Mouse (Mus musculus) hindbrain, embryonic 13.5 days (tissue): ENCODE results near the gene Camta1. TPM values are rescaled to one million over a fixed set of nuclear protein-coding genes. Genes with fewer than 3 reads are reported as not detected.
A peak's percentile ranks its signal among the peaks of the same experiment; 100 is the strongest.

Experiments used
- ATAC-seq: fragments of 200-750 bp; cut with Nextera tagmentation; 2 replicates; pipeline ENCODE4 v1.8.0; 2017; ENCODE audit warnings: moderate TSS enrichment; ENCODE audit not compliant: low FRiP score
- H3K27ac ChIP-seq: fragments of 300-500 bp; sonication (generic); 2 replicates; pipeline ENCODE4 v1.5.1; 2015; ENCODE audit warnings: inconsistent platforms, mild to moderate bottlenecking, moderate library complexity
- H3K27me3 ChIP-seq: fragments of 300-500 bp; sonication (generic); 2 replicates; pipeline ENCODE4 v1.6.1; 2015; ENCODE audit warnings: mild to moderate bottlenecking, inconsistent platforms
- H3K36me3 ChIP-seq: fragments of 300-500 bp; sonication (generic); 2 replicates; pipeline ENCODE4 v1.6.1; 2015; ENCODE audit warnings: mild to moderate bottlenecking, inconsistent platforms
- H3K4me1 ChIP-seq: fragments of 300-500 bp; sonication (generic); replicated peaks from 2 replicates; pipeline ENCODE4 v1.6.1; 2015; ENCODE audit warnings: inconsistent platforms
- H3K4me2 ChIP-seq: fragments of 300-500 bp; sonication (generic); 2 replicates; pipeline ENCODE4 v1.6.1; 2015; ENCODE audit warnings: inconsistent platforms, mild to moderate bottlenecking, moderate library complexity
- H3K4me3 ChIP-seq: fragments of 300-500 bp; sonication (generic); 2 replicates; pipeline ENCODE4 v1.5.1; 2015; ENCODE audit warnings: mild to moderate bottlenecking, inconsistent platforms
- H3K9ac ChIP-seq: fragments of 300-500 bp; sonication (generic); 2 replicates; pipeline ENCODE4 v1.6.1; 2015; ENCODE audit warnings: mild to moderate bottlenecking, inconsistent platforms
- H3K9me3 ChIP-seq: fragments of 300-500 bp; sonication (generic); 2 replicates; pipeline ENCODE4 v1.6.1; 2016; ENCODE audit warnings: inconsistent platforms
- WGBS: fragments of 180-500 bp; shearing (Covaris S2); methylation state at CpG from one replicate; pipeline ENCODE4 v1.1.7; 2015; 5-methylcytosine and 5-hydroxymethylcytosine counted together
- polyA plus RNA-seq: library from polyadenylated mRNA; unstranded; fragments of >200 nt; fragmentation: Nextera tagmentation; extraction: Ambion mirVana; gene quantifications from 2 replicates; pipeline ENCODE4 v1.2.1, GENCODE M21; 2015

Gene Camta1
- polyA plus RNA-seq, 1 experiment from 2014 or later: 159 TPM

DNA sequence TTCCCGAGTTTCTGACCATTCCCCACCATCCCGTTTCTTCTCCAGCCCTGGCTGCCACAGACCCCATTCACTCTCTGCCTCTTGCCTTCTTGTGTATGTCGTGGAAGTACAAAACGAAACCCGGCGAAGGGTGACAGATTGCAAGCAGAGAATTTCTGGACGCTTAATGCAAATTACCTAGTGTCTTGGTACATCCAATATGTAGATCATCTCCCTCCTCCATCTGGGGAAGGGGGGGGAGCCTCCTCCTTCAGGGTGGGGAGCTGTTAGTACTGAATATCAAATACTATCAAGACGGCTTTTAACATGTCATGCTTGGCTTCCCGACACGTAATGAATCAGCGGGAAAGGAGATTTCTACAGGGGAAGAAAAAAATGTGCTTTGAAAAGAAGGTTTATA, 710.8 kb downstream of the Camta1 start:
- H3K27ac ChIP-seq: peak overlapping the region; percentile 86
- H3K9ac ChIP-seq: 0 out of 2 replicates have a peak overlapping the region, but pooled peaks have one; percentile 39
- peaks cover 35% of the 10 kb centered on the region for H3K27me3 ChIP-seq
- no peaks in the 10 kb centered on the region for H3K9me3 ChIP-seq
- ATAC-seq: no peak
- H3K4me3 ChIP-seq: no peak overlapping the region
- no peaks in the 10 kb centered on the region for H3K36me3 ChIP-seq
- 43% methylated on average over 11 of the region's 11 CpGs for WGBS
- no peak overlapping the region for H3K4me2 ChIP-seq
- peaks cover 67% of the 10 kb centered on the region for H3K4me1 ChIP-seq

DNA sequence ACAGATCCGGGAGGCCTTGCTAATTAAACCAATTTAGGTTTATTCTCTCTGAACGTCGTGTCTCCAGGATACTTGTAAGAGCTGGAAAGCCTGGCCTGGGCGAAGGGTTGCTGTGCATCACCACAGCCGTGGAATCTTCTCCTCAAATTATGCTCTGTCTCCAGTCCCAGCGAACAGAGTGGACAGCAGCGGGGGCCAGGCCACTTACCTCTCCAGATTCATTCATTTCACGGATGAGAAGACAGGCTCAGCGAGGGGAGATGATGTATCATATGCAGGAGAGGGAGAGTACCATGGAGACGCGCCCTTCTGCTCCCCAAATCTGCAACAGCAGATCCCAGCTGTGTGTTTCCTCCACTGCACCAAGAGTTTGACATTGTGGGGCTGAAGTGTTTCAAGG, 711.6 kb downstream of the Camta1 start:
- Histone ChIP-seq H3K4me1 (peaks cover 67% of the 10 kb centered on the region), H3K27ac (peak overlapping the region; percentile 86), H3K9me3 (no peaks in the 10 kb centered on the region)

GRCm38 (mm10) chr4:151147541-151147940, 714.1 kb downstream of the Camta1 start:
- Histone ChIP-seq H3K27me3 (peaks cover 37% of the 10 kb centered on the region), H3K4me3 (no peak overlapping the region), H3K9me3 (peaks cover 8% of the 10 kb centered on the region; the same call in 1 of the 2 replicates), H3K9ac (peak overlapping the region; percentile 19; the same call in 1 of the 2 replicates), H3K4me1 (peaks cover 46% of the 10 kb centered on the region), H3K27ac (no peak overlapping the region), H3K36me3 (peaks cover 19% of the 10 kb centered on the region), H3K4me2 (no peak overlapping the region)
- 11% methylated on average over 12 of the region's 12 CpGs for WGBS
- ATAC-seq: no peak

More for the DNA sequence above, 711.6 kb downstream of the Camta1 start:
- H3K4me2 ChIP-seq: no peak overlapping the region
- WGBS: 55% methylated on average over 11 of the region's 11 CpGs
- no peak overlapping the region for H3K9ac ChIP-seq
- H3K27me3 ChIP-seq: peaks cover 30% of the 10 kb centered on the region
- no peak overlapping the region for H3K4me3 ChIP-seq
- H3K36me3 ChIP-seq: peaks cover under 1% of the 10 kb centered on the region; the same call in 1 of the 2 replicates
- ATAC-seq: no peak

- Histone ChIP-seq H3K27me3 (peaks cover 29% of the 10 kb centered on the region), H3K36me3 (peaks cover 19% of the 10 kb centered on the region), H3K4me3 (no peak overlapping the region), H3K9me3 (peaks cover 8% of the 10 kb centered on the region; the same call in 1 of the 2 replicates), H3K27ac (no peak overlapping the region), H3K4me2 (no peak overlapping the region), H3K9ac (no peak overlapping the region), H3K4me1 (peaks cover 37% of the 10 kb centered on the region)
- WGBS: 85% methylated on average over 14 of the region's 14 CpGs
- no peak for ATAC-seq
These were observed 717.6 kb downstream of the Camta1 start for GRCm38 (mm10) chr4:151144121-151144520.

- peak; percentile 60 for ATAC-seq
- WGBS: 5% methylated on average over 13 of the region's 13 CpGs
These were observed 720.3 kb downstream of the Camta1 start for GRCm38 (mm10) chr4:151141196-151141880.

GRCm38 (mm10) chr4:151140368-151140982, 721.2 kb downstream of the Camta1 start:
- H3K4me1 ChIP-seq: peaks cover 42% of the 10 kb centered on the region
- 4% methylated on average over 16 of the region's 20 CpGs for whole genome bisulfite sequencing
- peak overlapping the region; percentile 20 for H3K4me3 ChIP-seq
- peaks cover 11% of the 10 kb centered on the region for H3K27me3 ChIP-seq
- H3K4me2 ChIP-seq: peak overlapping the region; percentile 48
- H3K9ac ChIP-seq: peak overlapping the region; percentile 65
- H3K9me3 ChIP-seq: peaks cover 8% of the 10 kb centered on the region; the same call in 1 of the 2 replicates
- peaks cover 19% of the 10 kb centered on the region for H3K36me3 ChIP-seq
- peak; percentile 80 for ATAC-seq
- peak overlapping the region; percentile 99 for H3K27ac ChIP-seq

More at GRCm38 (mm10) chr4:151141196-151141880, 720.3 kb downstream of the Camta1 start:
- H3K36me3 ChIP-seq: peaks cover 19% of the 10 kb centered on the region
- peak overlapping the region; percentile 99 for H3K27ac ChIP-seq
- peaks cover 15% of the 10 kb centered on the region for H3K27me3 ChIP-seq
- peaks cover 8% of the 10 kb centered on the region; the same call in 1 of the 2 replicates for H3K9me3 ChIP-seq
- peaks cover 40% of the 10 kb centered on the region for H3K4me1 ChIP-seq
- peak overlapping the region; percentile 53 for H3K9ac ChIP-seq
- H3K4me3 ChIP-seq: peak overlapping the region; percentile 5
- H3K4me2 ChIP-seq: peak overlapping the region; percentile 48

GRCm38 (mm10) chr4:151139053-151139840, 722.4 kb downstream of the Camta1 start:
- 2% methylated on average over 20 of the region's 20 CpGs for WGBS
- H3K4me2 ChIP-seq: peak overlapping the region; percentile 48

DNA sequence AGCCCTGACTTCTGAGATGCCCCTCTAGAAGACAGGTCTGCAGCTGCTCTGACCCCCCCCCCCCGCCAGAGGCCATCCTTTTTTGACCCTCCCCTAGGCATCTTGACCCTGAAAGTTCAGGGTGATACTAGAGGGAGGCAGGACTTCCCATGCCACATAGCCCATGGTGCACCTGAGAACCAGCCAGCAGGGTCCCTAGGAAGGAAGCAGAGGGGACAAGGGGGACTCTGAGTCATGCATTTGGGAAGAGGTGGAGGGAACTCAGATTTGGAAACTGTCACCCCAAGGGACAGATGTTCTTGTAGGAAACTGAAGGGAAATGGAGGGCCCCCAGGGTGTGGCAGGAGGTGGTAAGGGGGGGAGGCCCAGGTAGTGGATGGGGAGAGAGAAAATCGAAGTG, 723.1 kb downstream of the Camta1 start:
- ATAC-seq: no peak
- Histone ChIP-seq H3K4me1 (peaks cover 48% of the 10 kb centered on the region), H3K27ac (peak overlapping the region; percentile 99), H3K9me3 (no peaks in the 10 kb centered on the region), H3K4me3 (no peak overlapping the region), H3K4me2 (peak overlapping the region; percentile 48), H3K27me3 (peaks cover 11% of the 10 kb centered on the region), H3K36me3 (peaks cover 3% of the 10 kb centered on the region; the same call in 1 of the 2 replicates), H3K9ac (peak overlapping the region; percentile 65)
- WGBS: 19% methylated on average over 2 of the region's 2 CpGs

More at GRCm38 (mm10) chr4:151139053-151139840, 722.4 kb downstream of the Camta1 start:
- Histone ChIP-seq H3K4me3 (peak overlapping the region; percentile 15), H3K9ac (peak overlapping the region; percentile 65), H3K36me3 (peaks cover 10% of the 10 kb centered on the region), H3K27me3 (peaks cover 11% of the 10 kb centered on the region), H3K9me3 (peaks cover 4% of the 10 kb centered on the region; the same call in 1 of the 2 replicates), H3K27ac (peak overlapping the region; percentile 99), H3K4me1 (peaks cover 44% of the 10 kb centered on the region)
- peak; percentile 15; the same call in 1 of the 2 replicates for ATAC-seq

- no peaks in the 10 kb centered on the region for H3K9me3 ChIP-seq
- H3K36me3 ChIP-seq: no peaks in the 10 kb centered on the region
- H3K27ac ChIP-seq: peak overlapping the region; percentile 99
- H3K4me3 ChIP-seq: no peak overlapping the region
- H3K9ac ChIP-seq: peak overlapping the region; percentile 65
- peak overlapping the region; percentile 48 for H3K4me2 ChIP-seq
- H3K4me1 ChIP-seq: peaks cover 48% of the 10 kb centered on the region
- whole genome bisulfite sequencing: 21% methylated on average over 10 of the region's 10 CpGs
- H3K27me3 ChIP-seq: peaks cover 7% of the 10 kb centered on the region
- no peak for ATAC-seq
These were observed 723.5 kb downstream of the Camta1 start for GRCm38 (mm10) chr4:151138135-151138534.

DNA sequence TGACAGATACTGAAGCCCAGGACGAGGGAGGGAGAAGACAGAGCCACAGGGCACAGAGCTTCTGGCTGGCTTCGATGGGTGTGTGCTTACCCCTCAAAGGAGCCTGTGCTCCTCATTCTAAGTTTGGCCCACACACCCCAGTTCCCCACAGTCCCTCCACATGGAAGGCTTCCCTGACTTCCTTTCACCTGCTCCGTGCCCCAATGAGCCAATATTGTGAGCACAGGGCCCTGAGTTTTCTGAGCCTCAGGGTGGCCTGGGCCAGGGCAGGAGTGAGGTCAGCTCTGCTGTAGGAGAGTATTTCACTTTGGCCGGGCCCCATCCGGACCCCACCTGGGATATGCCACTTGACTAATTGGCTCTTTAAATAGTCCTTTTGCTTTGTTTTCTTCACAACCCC, 724.0 kb downstream of the Camta1 start:
- Histone ChIP-seq H3K4me1 (peaks cover 48% of the 10 kb centered on the region), H3K36me3 (no peaks in the 10 kb centered on the region), H3K9ac (0 out of 2 replicates have a peak overlapping the region, but pooled peaks have one; percentile 65), H3K9me3 (no peaks in the 10 kb centered on the region), H3K4me3 (no peak overlapping the region), H3K27ac (peak overlapping the region; percentile 99), H3K27me3 (peaks cover 4% of the 10 kb centered on the region; the same call in 1 of the 2 replicates), H3K4me2 (peak overlapping the region; percentile 48)
- no peak for ATAC-seq
- 43% methylated on average over 5 of the region's 5 CpGs for WGBS

- WGBS: 89% methylated on average over 8 of the region's 8 CpGs
- Histone ChIP-seq H3K36me3 (no peaks in the 10 kb centered on the region), H3K27ac (0 out of 2 replicates have a peak overlapping the region, but pooled peaks have one; percentile 18), H3K9ac (no peak overlapping the region), H3K9me3 (no peaks in the 10 kb centered on the region), H3K4me2 (no peak overlapping the region), H3K4me1 (peaks cover 50% of the 10 kb centered on the region), H3K27me3 (no peaks in the 10 kb centered on the region), H3K4me3 (no peak overlapping the region)
- no peak for ATAC-seq
These were observed 726.2 kb downstream of the Camta1 start for GRCm38 (mm10) chr4:151135491-151135890.

GRCm38 (mm10) chr4:151133760-151134159, 727.9 kb downstream of the Camta1 start:
- no peak for ATAC-seq
- Histone ChIP-seq H3K9me3 (no peaks in the 10 kb centered on the region), H3K4me3 (no peak overlapping the region), H3K27me3 (no peaks in the 10 kb centered on the region), H3K27ac (no peak overlapping the region), H3K4me1 (peaks cover 47% of the 10 kb centered on the region), H3K4me2 (no peak overlapping the region), H3K9ac (no peak overlapping the region), H3K36me3 (no peaks in the 10 kb centered on the region)
- 70% methylated on average over 4 of the region's 4 CpGs for WGBS
